21 mouse cellular contexts compared by ENCODE assay signal in the genomic region with DNA sequence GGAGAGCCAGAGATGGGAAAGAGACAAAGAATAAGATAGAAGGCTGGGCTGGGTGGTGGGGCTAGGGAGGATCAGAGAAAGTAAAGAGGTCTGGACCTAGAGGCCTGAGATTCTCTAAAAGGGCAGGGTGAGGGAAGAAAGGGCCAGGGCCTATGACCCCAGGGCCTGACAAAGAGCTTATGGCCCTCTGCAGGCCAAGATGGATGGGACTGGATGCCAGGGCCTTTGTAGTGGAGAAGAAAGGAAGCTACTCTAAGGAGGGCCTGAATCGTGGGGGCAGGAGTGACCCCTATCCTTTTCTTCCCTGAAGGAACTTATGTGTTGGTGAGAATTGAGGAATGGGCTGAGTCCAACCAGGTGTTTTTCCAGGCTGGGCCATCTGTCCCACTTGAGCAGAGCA. TPM values are rescaled to one million over a fixed set of nuclear protein-coding genes. Genes with fewer than 3 reads are reported as not detected.
DNase-seq lines count a peak whose midpoint lies in the region; ATAC-seq and TF ChIP-seq lines count a peak whose summit lies in the region.
"Had no signal": no experiment of that assay in that cellular context is flagged by ENCODE, and none has a peak within 500 bp of the region (broad histone marks: within the 10 kb centered on the region; RNA-seq: fewer than 3 reads in every experiment).

No protein-coding gene starts in this region.

- peaks cover 24% of the 10 kb centered on the region for H3K36me3 ChIP-seq in forebrain, embryonic 10.5 days (replicated peaks)
- H3K36me3 ChIP-seq in forebrain, postnatal 0 days (ENCODE audit: insufficient read depth) = no peaks in the 10 kb centered on the region
- H3K36me3 ChIP-seq in kidney, embryonic 14.5 days (ENCODE audit: control insufficient read depth, insufficient read depth, low read length) = peaks cover 4% of the 10 kb centered on the region; the same call in 1 of the 2 replicates
- H3K36me3 ChIP-seq in limb, embryonic 11.5 days (ENCODE audit: control insufficient read depth, insufficient read depth, low read length) = 0 out of 2 replicates have a peak, but pooled peaks cover 5% of the 10 kb centered on the region
- H3K36me3 ChIP-seq: G1E had no signal

- H3K9me3 ChIP-seq in forebrain, embryonic 10.5 days = no peaks in the 10 kb centered on the region
- no peaks in the 10 kb centered on the region for H3K9me3 ChIP-seq in forebrain, postnatal 0 days (ENCODE audit: low read length)
- H3K9me3 ChIP-seq in kidney, embryonic 14.5 days (ENCODE audit: control insufficient read depth, low read length) = no peaks in the 10 kb centered on the region
- no peaks in the 10 kb centered on the region; the same call in 1 of the 2 replicates for H3K9me3 ChIP-seq in limb, embryonic 11.5 days (ENCODE audit: control insufficient read depth, low read length)
- H3K9me3 ChIP-seq: G1E; neural tube, embryonic 12.5 days had no signal

- H3K4me1 ChIP-seq in forebrain, embryonic 10.5 days = peaks cover 61% of the 10 kb centered on the region
- peaks cover 7% of the 10 kb centered on the region; the same call in 1 of the 2 replicates for H3K4me1 ChIP-seq in forebrain, postnatal 0 days (ENCODE audit: insufficient read depth)
- peaks cover 29% of the 10 kb centered on the region for H3K4me1 ChIP-seq in kidney, embryonic 14.5 days (ENCODE audit: control insufficient read depth, insufficient read depth, low read length)
- peaks cover 24% of the 10 kb centered on the region for H3K4me1 ChIP-seq in limb, embryonic 11.5 days (ENCODE audit: control insufficient read depth, insufficient read depth, low read length)

- no peak overlapping the region for H3K4me2 ChIP-seq in forebrain, postnatal 0 days (ENCODE audit: low read depth)
- H3K4me2 ChIP-seq in kidney, embryonic 14.5 days (replicated peaks; ENCODE audit: low read depth, low read length) = no peak overlapping the region
- no peak overlapping the region for H3K4me2 ChIP-seq in limb, embryonic 11.5 days (ENCODE audit: low read depth, severe bottlenecking)
- H3K4me2 ChIP-seq: heart, embryonic 11.5 days; liver, embryonic 11.5 days; lung, embryonic 14.5 days; neural tube, embryonic 12.5 days had no signal

- no peak for TF ChIP-seq CTCF in forebrain, postnatal 0 days (IDR thresholded peaks at IDR 0.05; ENCODE audit: low read depth)

- no peak overlapping the region for H3K4me3 ChIP-seq in forebrain, embryonic 10.5 days
- no peak overlapping the region for H3K4me3 ChIP-seq in forebrain, postnatal 0 days (ENCODE audit: low read depth, low read length)
- H3K4me3 ChIP-seq in kidney, embryonic 14.5 days (ENCODE audit: low read length) = no peak overlapping the region
- no peak overlapping the region for H3K4me3 ChIP-seq in limb, embryonic 11.5 days (ENCODE audit: low read depth, low read length)
- H3K4me3 ChIP-seq: neural tube, embryonic 12.5 days had no signal

- peak overlapping the region; percentile 96 for H3K27ac ChIP-seq in forebrain, embryonic 10.5 days
- H3K27ac ChIP-seq in forebrain, postnatal 0 days (ENCODE audit: low read depth, low read length) = no peak overlapping the region
- peak overlapping the region; percentile 74 for H3K27ac ChIP-seq in kidney, embryonic 14.5 days (ENCODE audit: low read depth, low read length)
- peak overlapping the region; percentile 30; the same call in 1 of the 2 replicates for H3K27ac ChIP-seq in limb, embryonic 11.5 days (replicated peaks; ENCODE audit: low read depth, low read length)
- H3K27ac ChIP-seq: macrophage; neural tube, embryonic 12.5 days had no signal

- ATAC-seq in forebrain, postnatal 0 days = no peak
- no peak for ATAC-seq in kidney, embryonic 14.5 days (ENCODE audit: low FRiP score, low TSS enrichment)
- no peak for ATAC-seq in limb, embryonic 11.5 days (ENCODE audit: insufficient number of reproducible peaks, low FRiP score, low TSS enrichment, low read depth)
- ATAC-seq: CD4-positive, CD25-positive, alpha-beta regulatory T cell, adult 4 months had no signal

- no peak overlapping the region for H3K9ac ChIP-seq in forebrain, postnatal 0 days
- H3K9ac ChIP-seq in kidney, embryonic 14.5 days (ENCODE audit: low read depth, low read length) = no peak overlapping the region
- H3K9ac ChIP-seq in limb, embryonic 11.5 days (ENCODE audit: low read length) = no peak overlapping the region
- H3K9ac ChIP-seq: lung, embryonic 14.5 days; neural tube, embryonic 12.5 days had no signal

- H3K27me3 ChIP-seq in forebrain, embryonic 10.5 days (ENCODE audit: poor library complexity, severe bottlenecking) = 0 out of 2 replicates have a peak, but pooled peaks cover 4% of the 10 kb centered on the region
- H3K27me3 ChIP-seq in forebrain, postnatal 0 days (ENCODE audit: insufficient read depth, low read length) = no peaks in the 10 kb centered on the region
- H3K27me3 ChIP-seq in kidney, embryonic 14.5 days (ENCODE audit: control insufficient read depth, insufficient read depth, low read length) = no peaks in the 10 kb centered on the region
- H3K27me3 ChIP-seq in limb, embryonic 11.5 days (ENCODE audit: control insufficient read depth, insufficient read depth, low read length) = no peaks in the 10 kb centered on the region
- H3K27me3 ChIP-seq: neural tube, embryonic 12.5 days had no signal

- WGBS in forebrain, embryonic 10.5 days = 0% methylated on average over 1 of the region's 1 CpGs
- WGBS in forebrain, postnatal 0 days = 7% methylated on average over 1 of the region's 1 CpGs
- 0% methylated on average over 1 of the region's 1 CpGs for WGBS in kidney, embryonic 14.5 days
- 5% methylated on average over 1 of the region's 1 CpGs for WGBS in limb, embryonic 11.5 days

- DNase-seq in forebrain, embryonic 10.5 days (ENCODE audit: extremely low spot score, low spot score) = no peak
- no peak for DNase-seq in forebrain, postnatal 0 days
- no peak for DNase-seq in kidney, postnatal 36 days
- peak; percentile 80 for DNase-seq in embryo, embryonic 10 days (ENCODE audit: low spot score)
- DNase-seq in limb, embryonic 11.5 days (ENCODE audit: low spot score) = peak; percentile 36
- DNase-seq in cerebellum, adult 18-20 months = no peak
- DNase-seq in right cerebral cortex, postnatal 14 days = no peak
- DNase-seq: cerebellum, adult 9-10 months; gastrocnemius, postnatal 36 days; heart, postnatal 14 days; kidney, adult 8-10 months; lung, embryonic 14.5 days; right cerebral cortex, postnatal 25 days; thymus, postnatal 4 days had no signal

RNA-seq across cellular contexts. Expression of a gene that starts 9.6 kb away (rescaled TPM):
- 834 and 866 TPM in 2 replicates for polyA plus RNA-seq in forebrain, embryonic 10.5 days (2016; fragmentation: Nextera tagmentation; extraction: Ambion mirVana)
- 16.8 and 17.4 TPM in 2 replicates for total RNA-seq in forebrain, postnatal 0 days (2014; rRNA removed)
- polyA plus RNA-seq in forebrain, postnatal 0 days (2015; fragmentation: Nextera tagmentation; extraction: Ambion mirVana) = 24.7 and 28.1 TPM in 2 replicates
- 113 and 169 TPM in 2 replicates for polyA plus RNA-seq in kidney, embryonic 14.5 days (2014; fragmentation: Nextera tagmentation; extraction: Ambion mirVana)
- polyA plus RNA-seq in limb, embryonic 11.5 days (2014; fragmentation: Nextera tagmentation; extraction: Ambion mirVana) = 796 and 836 TPM in 2 replicates
- polyA plus RNA-seq: CD4-positive, CD25-positive, alpha-beta regulatory T cell, adult 4 months; G1E; macrophage had no signal

RNA-seq across cellular contexts. Expression of a gene that starts 12.8 kb away (rescaled TPM):
- polyA plus RNA-seq in forebrain, embryonic 10.5 days (2016; fragmentation: Nextera tagmentation; extraction: Ambion mirVana) = 81.2 and 86.9 TPM in 2 replicates
- total RNA-seq in forebrain, postnatal 0 days (2014; rRNA removed) = 32.4 and 39.2 TPM in 2 replicates
- polyA plus RNA-seq in forebrain, postnatal 0 days (2015; fragmentation: Nextera tagmentation; extraction: Ambion mirVana) = 14.5 and 17.9 TPM in 2 replicates
- 14.8 and 26.1 TPM in 2 replicates for polyA plus RNA-seq in kidney, embryonic 14.5 days (2014; fragmentation: Nextera tagmentation; extraction: Ambion mirVana)
- polyA plus RNA-seq in limb, embryonic 11.5 days (2014; fragmentation: Nextera tagmentation; extraction: Ambion mirVana) = 7.9 and 8.8 TPM in 2 replicates
- polyA plus RNA-seq: CD4-positive, CD25-positive, alpha-beta regulatory T cell, adult 4 months had no signal

RNA-seq across cellular contexts. Expression of a gene that starts 27.5 kb away (rescaled TPM):
- 19.1 and 22.8 TPM in 2 replicates for polyA plus RNA-seq in forebrain, embryonic 10.5 days (2016; fragmentation: Nextera tagmentation; extraction: Ambion mirVana)
- total RNA-seq in forebrain, postnatal 0 days (2014; rRNA removed) = 19.3 and 31.8 TPM in 2 replicates
- 10.9 and 15.6 TPM in 2 replicates for polyA plus RNA-seq in forebrain, postnatal 0 days (2015; fragmentation: Nextera tagmentation; extraction: Ambion mirVana)
- 19.3 and 21.6 TPM in 2 replicates for polyA plus RNA-seq in kidney, embryonic 14.5 days (2014; fragmentation: Nextera tagmentation; extraction: Ambion mirVana)
- 17.2 and 19.5 TPM in 2 replicates for polyA plus RNA-seq in limb, embryonic 11.5 days (2014; fragmentation: Nextera tagmentation; extraction: Ambion mirVana)

RNA-seq across cellular contexts. Expression of a gene that starts 27.9 kb away (rescaled TPM):
- polyA plus RNA-seq in forebrain, embryonic 10.5 days (2016; fragmentation: Nextera tagmentation; extraction: Ambion mirVana) = 87.7 and 88.3 TPM in 2 replicates
- total RNA-seq in forebrain, postnatal 0 days (2014; rRNA removed) = 29.1 and 31.9 TPM in 2 replicates
- polyA plus RNA-seq in forebrain, postnatal 0 days (2015; fragmentation: Nextera tagmentation; extraction: Ambion mirVana) = 16.1 and 19.3 TPM in 2 replicates
- polyA plus RNA-seq in kidney, embryonic 14.5 days (2014; fragmentation: Nextera tagmentation; extraction: Ambion mirVana) = 34.6 and 45.5 TPM in 2 replicates
- polyA plus RNA-seq in limb, embryonic 11.5 days (2014; fragmentation: Nextera tagmentation; extraction: Ambion mirVana) = 51.7 and 67.0 TPM in 2 replicates

RNA-seq across cellular contexts. Expression of a gene that starts 38.8 kb away (rescaled TPM):
- 71.4 and 74.8 TPM in 2 replicates for polyA plus RNA-seq in forebrain, embryonic 10.5 days (2016; fragmentation: Nextera tagmentation; extraction: Ambion mirVana)
- 47.0 and 68.4 TPM in 2 replicates for total RNA-seq in forebrain, postnatal 0 days (2014; rRNA removed)
- 43.4 and 45.7 TPM in 2 replicates for polyA plus RNA-seq in forebrain, postnatal 0 days (2015; fragmentation: Nextera tagmentation; extraction: Ambion mirVana)
- 76.7 and 81.0 TPM in 2 replicates for polyA plus RNA-seq in kidney, embryonic 14.5 days (2014; fragmentation: Nextera tagmentation; extraction: Ambion mirVana)
- 76.2 and 76.8 TPM in 2 replicates for polyA plus RNA-seq in limb, embryonic 11.5 days (2014; fragmentation: Nextera tagmentation; extraction: Ambion mirVana)

Comparison
In these comparisons a context has a peak if more than half of its experiments do, and no peak if none do; other contexts are left out.
1. DNase-seq: peak in embryo, embryonic 10 days (single experiment) and limb, embryonic 11.5 days (single experiment); none in forebrain, embryonic 10.5 days (single experiment), forebrain, postnatal 0 days (single experiment), kidney, postnatal 36 days (0 of 2), cerebellum, adult 18-20 months (0 of 2) and right cerebral cortex, postnatal 14 days (single experiment).